Mouse (Mus musculus) kidney, adult 2 months (tissue): ENCODE data around the gene Shc4.

Experiments
- CTCF ChIP-seq: fragments of 200-500 bp; conservative IDR thresholded peaks from 2 replicates; pipeline ENCODE4 v1.5.1; 2011; ENCODE audit warnings: low read depth, mild to moderate bottlenecking, control low read depth, low read length, moderate library complexity, mixed read lengths; ENCODE audit not compliant: insufficient read depth, insufficient read length
- POLR2A ChIP-seq: fragments of 200-500 bp; IDR thresholded peaks from one replicate; pipeline ENCODE4 v1.6.1; 2011; ENCODE audit warnings: low read depth, low read length, control low read depth

DNA sequence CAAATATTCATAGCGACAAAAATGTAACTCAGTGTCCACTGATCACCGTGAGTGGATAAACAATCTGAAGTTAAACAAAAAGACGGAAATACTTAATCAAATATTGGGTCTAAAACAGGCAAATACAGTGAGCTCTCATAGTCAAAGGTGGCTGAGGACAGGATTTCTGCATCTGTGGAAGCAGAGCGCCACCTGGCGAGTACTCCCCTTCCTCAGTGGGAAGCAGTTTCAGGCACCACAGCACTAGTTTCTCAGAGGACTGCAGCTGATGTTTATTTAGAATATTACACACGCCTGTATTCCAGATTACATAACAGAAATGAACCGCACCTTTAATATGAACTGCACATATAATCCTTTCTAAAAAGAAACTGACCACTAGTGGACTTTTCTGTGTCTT lies 119.3 kb downstream of the Shc4 start:
- TF ChIP-seq POLR2A (no peak), CTCF (peak; percentile 76)
